Mouse (Mus musculus) CH12.LX (cell line): Measurements from ENCODE around the gene R3hcc1l. TPM values are rescaled to one million over a fixed set of nuclear protein-coding genes. Genes with fewer than 3 reads are reported as not detected.

ENCODE experiments used
- DNase-seq: peaks from one replicate; pipeline ENCODE4 v3.0.0-alpha.2; 2013; ENCODE audit errors: extremely low read depth
- H3K27ac ChIP-seq: 2 replicates; pipeline ENCODE4 v1.5.1; 2012; ENCODE audit warnings: low read depth, mild to moderate bottlenecking, control low read depth, moderate library complexity; ENCODE audit not compliant: insufficient read depth
- H3K27me3 ChIP-seq: replicated peaks from 2 replicates; pipeline ENCODE3; 2012; ENCODE audit warnings: inconsistent platforms
- H3K36me3 ChIP-seq, 2 experiments: replicated peaks in 1 of 2; 2 replicates each; pipeline versions ENCODE3 to v1.6.1; 2012; ENCODE audit warnings: inconsistent platforms in 1 of 2, low read length in 1 of 2, mild to moderate bottlenecking in 1 of 2, mixed read lengths in 1 of 2, moderate library complexity in 1 of 2; ENCODE audit not compliant: control insufficient read depth in 1 of 2, insufficient read depth in 1 of 2
- H3K4me1 ChIP-seq, 2 experiments: 2 replicates each; pipeline ENCODE4 v1.6.1; 2012; ENCODE audit warnings: inconsistent platforms in 1 of 2, moderate library complexity in 1 of 2; ENCODE audit not compliant: insufficient read depth in 2 of 2, control insufficient read depth in 1 of 2
- H3K4me2 ChIP-seq: 2 replicates; pipeline ENCODE4 v1.6.1; 2012; ENCODE audit warnings: low read depth, mild to moderate bottlenecking, control low read depth; ENCODE audit not compliant: poor library complexity, insufficient read depth, severe bottlenecking
- H3K4me3 ChIP-seq, 3 experiments: fragments of 150-350 bp in 1 of 3; sonication (generic) in 1 of 3; replicated peaks in 1 of 3; 2 replicates each; pipeline versions ENCODE3 to v1.5.1; 2011 to 2012; ENCODE audit warnings: low read depth in 2 of 3, low read length in 2 of 3, mild to moderate bottlenecking in 2 of 3, moderate library complexity in 2 of 3, control low read depth in 1 of 3, improper control_type of control experiment in 1 of 3, inconsistent platforms in 1 of 3, mixed read lengths in 1 of 3; ENCODE audit not compliant: poor library complexity in 1 of 3
- H3K79me2 ChIP-seq: replicated peaks from 2 replicates; pipeline ENCODE4 v1.6.1; 2012; ENCODE audit warnings: mild to moderate bottlenecking, moderate library complexity; ENCODE audit not compliant: control insufficient read depth, poor library complexity, insufficient read depth, severe bottlenecking; ENCODE audit errors: extremely low read depth
- H3K9ac ChIP-seq: 2 replicates; pipeline ENCODE4 v1.6.1; 2012; ENCODE audit warnings: low read depth, mild to moderate bottlenecking, control low read depth, moderate library complexity; ENCODE audit not compliant: insufficient read depth
- H3K9me3 ChIP-seq: replicated peaks from 2 replicates; pipeline ENCODE3; 2012; ENCODE audit warnings: low read length, inconsistent platforms, mixed read lengths
- CHD1 ChIP-seq: IDR thresholded peaks from 2 replicates; pipeline ENCODE4 v1.6.1; 2012; ENCODE audit warnings: low read depth, low read length, improper control_type of control experiment, inconsistent platforms
- CHD2 ChIP-seq: IDR thresholded peaks from 2 replicates; pipeline ENCODE4 v1.6.1; 2011; ENCODE audit warnings: low read length, improper control_type of control experiment
- CTCF ChIP-seq, 2 experiments: IDR thresholded peaks in 1 of 2; conservative IDR thresholded peaks in 1 of 2; 2 replicates each; pipeline ENCODE4 v1.5.1; 2011 to 2012; ENCODE audit warnings: low read depth in 2 of 2, low read length in 2 of 2, improper control_type of control experiment in 1 of 2, inconsistent platforms in 1 of 2, mild to moderate bottlenecking in 1 of 2, moderate library complexity in 1 of 2
- E2F4 ChIP-seq: IDR thresholded peaks from 2 replicates; pipeline ENCODE4 v1.6.1; 2011; ENCODE audit warnings: low read depth, low read length, improper control_type of control experiment; ENCODE audit not compliant: insufficient replicate concordance
- ELF1 ChIP-seq: IDR thresholded peaks from 2 replicates; pipeline ENCODE4 v1.6.1; 2014; ENCODE audit warnings: low read depth, mild to moderate bottlenecking, inconsistent platforms, low read length, improper control_type of control experiment
- ETS1 ChIP-seq: conservative IDR thresholded peaks from 2 replicates; pipeline ENCODE4 v1.6.1; 2012; ENCODE audit warnings: low read depth, mild to moderate bottlenecking, inconsistent platforms, low read length, improper control_type of control experiment, moderate library complexity
- JUN ChIP-seq: IDR thresholded peaks from 2 replicates; pipeline ENCODE4 v1.6.1; 2011; ENCODE audit warnings: low read depth, mild to moderate bottlenecking, low read length, improper control_type of control experiment, moderate library complexity; ENCODE audit not compliant: insufficient read depth
- MAFK ChIP-seq: IDR thresholded peaks from 2 replicates; pipeline ENCODE4 v1.6.1; 2011; ENCODE audit warnings: low read length, improper control_type of control experiment; ENCODE audit not compliant: insufficient replicate concordance
- MAX ChIP-seq: IDR thresholded peaks from 2 replicates; pipeline ENCODE4 v1.6.1; 2011; ENCODE audit warnings: low read length, improper control_type of control experiment
- MAZ ChIP-seq: IDR thresholded peaks from 2 replicates; pipeline ENCODE4 v1.6.1; 2012; ENCODE audit warnings: low read depth, mild to moderate bottlenecking, inconsistent platforms, low read length, improper control_type of control experiment, moderate library complexity
- MEF2A ChIP-seq: IDR thresholded peaks from 2 replicates; pipeline ENCODE4 v1.6.1; 2014; ENCODE audit warnings: low read depth, mild to moderate bottlenecking, inconsistent platforms, low read length, improper control_type of control experiment, borderline replicate concordance
- MXI1 ChIP-seq: IDR thresholded peaks from 2 replicates; pipeline ENCODE4 v1.6.1; 2011; ENCODE audit warnings: mild to moderate bottlenecking, low read depth, low read length, improper control_type of control experiment
- POLR2A ChIP-seq: IDR thresholded peaks from 2 replicates; pipeline ENCODE4 v1.6.1; 2011; ENCODE audit warnings: low read depth, mild to moderate bottlenecking, improper control_type of control experiment, low read length
- POLR2AphosphoS2 ChIP-seq: IDR thresholded peaks from 2 replicates; pipeline ENCODE4 v1.6.1; 2011; ENCODE audit warnings: low read depth, low read length, improper control_type of control experiment
- SMC3 ChIP-seq: IDR thresholded peaks from 2 replicates; pipeline ENCODE4 v1.6.1; 2011; ENCODE audit warnings: low read depth, low read length, improper control_type of control experiment
- TBP ChIP-seq: conservative IDR thresholded peaks from 2 replicates; pipeline ENCODE4 v1.6.1; 2011; ENCODE audit warnings: low read depth, low read length, improper control_type of control experiment
- TCF12 ChIP-seq: IDR thresholded peaks from 2 replicates; pipeline ENCODE4 v1.6.1; 2014; ENCODE audit warnings: low read depth, mild to moderate bottlenecking, inconsistent platforms, low read length, improper control_type of control experiment
- ZKSCAN1 ChIP-seq: IDR thresholded peaks from 2 replicates; pipeline ENCODE4 v1.6.1; 2012; ENCODE audit warnings: low read depth, inconsistent platforms, low read length, improper control_type of control experiment, borderline replicate concordance
- ZMIZ1 ChIP-seq: IDR thresholded peaks from 2 replicates; pipeline ENCODE4 v1.6.1; 2012; ENCODE audit warnings: low read depth, mild to moderate bottlenecking, inconsistent platforms, low read length, improper control_type of control experiment
- dilution Hi-C: fragments of 300-500 bp; cut with MboI; formaldehyde crosslinking; loops from 2 replicates; pipeline ENCODE4 v1.14.3; 2020; ENCODE audit warnings: low sequenced_read_pairs; ENCODE audit not compliant: extremely low pct_unique_long_range_greater_than_20kb, extremely low pct_ligation_motif_present
- in situ Hi-C: fragments of 300-500 bp; cut with MboI; formaldehyde crosslinking; loops from 3 replicates; pipeline ENCODE4 v1.14.3; 2019; ENCODE audit warnings: low sequenced_read_pairs, low pct_ligation_motif_present, low pct_unique_long_range_greater_than_20kb, mixed read lengths
- polyA plus RNA-seq: library from polyadenylated mRNA; unstranded; fragments of >175 nt; gene quantifications from 2 replicates; pipeline ENCODE4 v1.2.1, GENCODE M21; 2012; ENCODE audit warnings: low read depth; ENCODE audit not compliant: insufficient read length
- total RNA-seq, 2 experiments: library from RNA; depleted of rRNA; stranded (reverse); fragments of 300-350 nt in 1 of 2; fragments of >200 nt in 1 of 2; gene quantifications; 2 replicates each; pipeline ENCODE4 v1.2.3; 2012 to 2014

Gene R3hcc1l
- total and polyA plus RNA-seq, 3 experiments, result 6.1 to 12.2 (median 10.7) TPM

DNA sequence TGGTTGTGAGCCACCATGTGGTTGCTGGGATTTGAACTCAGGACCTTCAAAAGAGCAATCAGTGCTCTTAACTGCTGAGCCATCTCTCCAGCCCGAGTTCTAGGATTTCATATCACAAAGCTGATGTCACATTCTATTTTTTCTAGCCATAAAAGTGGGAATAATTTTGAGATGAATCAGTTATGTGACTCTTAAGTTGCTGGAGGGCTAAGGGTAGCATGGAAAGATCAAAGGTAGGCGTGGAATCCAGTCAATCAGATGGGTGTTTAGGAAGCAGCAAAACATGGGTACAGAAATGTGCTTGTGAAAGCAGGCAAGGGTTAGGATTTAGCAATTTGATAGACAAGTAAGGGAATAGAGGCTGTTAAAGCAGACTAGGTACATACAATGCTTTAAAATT is 20.4 kb downstream of the R3hcc1l start:
- no peak for TF ChIP-seq MAFK
- TF ChIP-seq MEF2A, result no peak
- no peak for TF ChIP-seq JUN
- TF ChIP-seq ZMIZ1, result no peak
- no peak for TF ChIP-seq E2F4
- no peak for TF ChIP-seq POLR2A
- TF ChIP-seq ELF1, result no peak
- TF ChIP-seq TBP, result no peak
- no peak for TF ChIP-seq CTCF (conservative IDR thresholded peaks at IDR 0.05 in 1 of 2, IDR thresholded peaks at IDR 0.05 in 1 of 2; ENCODE audit: low read depth in 2 of 2, low read length in 2 of 2)
- TF ChIP-seq SMC3, result no peak
- TF ChIP-seq ETS1, result no peak
- no peak for TF ChIP-seq MAZ
- no peak for TF ChIP-seq ZKSCAN1
- TF ChIP-seq MXI1, result no peak
- TF ChIP-seq TCF12, result no peak
- TF ChIP-seq, all 38 proteins: peak for 0
- H3K9ac ChIP-seq, result no peak overlapping the region
- H3K4me2 ChIP-seq, result no peak overlapping the region
- no peak overlapping the region for H3K4me3 ChIP-seq
- H3K36me3 ChIP-seq, result peaks cover 0 to 5% of the 10 kb centered on the region in 2 experiments
- no peaks in the 10 kb centered on the region for H3K27me3 ChIP-seq
- peaks cover 0 to 21% of the 10 kb centered on the region in 2 experiments; a peak in 1 of 4 replicates for H3K4me1 ChIP-seq
- no peaks in the 10 kb centered on the region for H3K9me3 ChIP-seq
- dilution Hi-C loops (no loop called here), in situ Hi-C loops (no loop called here)
- no peak overlapping the region for H3K27ac ChIP-seq
- no peak for DNase-seq
- H3K79me2 ChIP-seq, result peaks cover 16% of the 10 kb centered on the region

DNA sequence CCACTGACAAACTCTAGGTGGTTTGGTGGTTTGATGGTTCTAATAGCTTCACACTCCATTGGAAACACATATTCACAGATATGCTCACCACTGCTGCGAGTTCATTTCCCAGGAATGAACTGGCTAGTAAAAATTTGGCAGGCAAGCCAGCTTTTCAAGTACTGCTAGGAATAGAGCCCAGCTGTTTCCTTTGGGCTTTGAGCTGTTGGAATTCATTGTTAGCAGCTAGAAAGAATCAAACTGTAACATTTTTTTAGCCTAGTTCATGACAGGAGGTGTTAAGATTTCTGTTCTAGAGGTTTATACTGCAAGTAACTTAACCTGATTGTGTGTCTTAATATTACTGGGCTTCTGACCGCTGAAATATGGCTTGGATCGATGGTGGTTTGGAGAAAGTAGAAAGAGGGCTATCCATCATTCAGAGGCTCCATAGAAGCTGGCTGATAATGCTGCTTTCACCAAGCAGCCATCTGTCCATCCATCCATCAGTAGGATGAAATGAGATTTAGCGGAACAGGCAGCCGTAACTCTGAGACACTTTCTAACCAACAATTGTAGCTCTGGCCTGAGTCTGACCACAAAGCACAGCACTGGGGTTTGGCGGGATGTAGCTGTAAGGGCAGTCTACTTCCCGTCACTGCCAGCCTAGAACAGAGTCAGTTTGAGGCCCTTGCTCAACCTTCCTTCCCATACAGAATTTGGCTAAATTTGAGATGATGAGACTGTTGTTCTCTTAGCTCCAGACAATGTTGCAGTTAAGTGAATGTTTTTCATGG is 21.0 kb downstream of the R3hcc1l start:
- Histone ChIP-seq H3K27ac (no peak overlapping the region), H3K36me3 (peaks cover 0 to 5% of the 10 kb centered on the region in 2 experiments), H3K79me2 (peaks cover 16% of the 10 kb centered on the region), H3K9me3 (no peaks in the 10 kb centered on the region), H3K4me2 (no peak overlapping the region), H3K4me3 (no peak overlapping the region), H3K4me1 (peaks cover 0 to 14% of the 10 kb centered on the region in 2 experiments; a peak in 1 of 4 replicates), H3K9ac (no peak overlapping the region), H3K27me3 (no peaks in the 10 kb centered on the region)
- dilution Hi-C loops (no loop called here), in situ Hi-C loops (no loop called here)
- no peak for TF ChIP-seq CHD2
- TF ChIP-seq CHD1, result no peak
- no peak for TF ChIP-seq POLR2AphosphoS2
- TF ChIP-seq MAX, result no peak
- no peak for DNase-seq
